Mouse (Mus musculus): ENCODE data around the gene Papss2. TPM values are rescaled to one million over a fixed set of nuclear protein-coding genes. Genes with fewer than 3 reads are reported as not detected.

Papss2 gene
- polyA plus RNA-seq, 1 experiment from 2014 or later = 1.9 TPM

GRCm38 (mm10) chr19:32604563-32605252 lies 9.1 kb downstream of the Papss2 start:
- H3K27ac ChIP-seq (ENCODE audit: low read depth, low read length) = no peak overlapping the region
- H3K4me3 ChIP-seq (ENCODE audit: low read depth, low read length) = no peak overlapping the region
- no peak overlapping the region for H3K9ac ChIP-seq (ENCODE audit: low read length)
- no peak for ATAC-seq (replicated peaks; ENCODE audit: low FRiP score)
- WGBS = 84% methylated on average over 6 of the region's 6 CpGs
- no peaks in the 10 kb centered on the region for H3K36me3 ChIP-seq (ENCODE audit: control insufficient read depth, insufficient read depth, low read length)
- H3K4me2 ChIP-seq (ENCODE audit: low read depth, low read length, severe bottlenecking) = no peak overlapping the region
- H3K9me3 ChIP-seq (ENCODE audit: control insufficient read depth, low read length) = no peaks in the 10 kb centered on the region
- H3K4me1 ChIP-seq (replicated peaks; ENCODE audit: control insufficient read depth, insufficient read depth, low read length) = no peaks in the 10 kb centered on the region; the same call in 1 of the 2 replicates
- DNase-seq (ENCODE audit: low spot score) = no peak
- H3K27me3 ChIP-seq (ENCODE audit: control insufficient read depth, insufficient read depth, low read length) = no peaks in the 10 kb centered on the region

- H3K4me2 ChIP-seq (ENCODE audit: low read depth, low read length, severe bottlenecking) = no peak overlapping the region
- no peaks in the 10 kb centered on the region; the same call in 1 of the 2 replicates for H3K4me1 ChIP-seq (replicated peaks; ENCODE audit: control insufficient read depth, insufficient read depth, low read length)
- no peak overlapping the region for H3K27ac ChIP-seq (ENCODE audit: low read depth, low read length)
- no peaks in the 10 kb centered on the region for H3K27me3 ChIP-seq (ENCODE audit: control insufficient read depth, insufficient read depth, low read length)
- DNase-seq (ENCODE audit: low spot score) (no peak), ATAC-seq (replicated peaks; ENCODE audit: low FRiP score) (no peak)
- 80% methylated on average over 4 of the region's 4 CpGs for WGBS
- no peak overlapping the region for H3K9ac ChIP-seq (ENCODE audit: low read length)
- H3K4me3 ChIP-seq (ENCODE audit: low read depth, low read length) = no peak overlapping the region
- H3K9me3 ChIP-seq (ENCODE audit: control insufficient read depth, low read length) = no peaks in the 10 kb centered on the region
- no peaks in the 10 kb centered on the region for H3K36me3 ChIP-seq (ENCODE audit: control insufficient read depth, insufficient read depth, low read length)
Observed at GRCm38 (mm10) chr19:32606227-32606827, 10.7 kb downstream of the Papss2 start.

GRCm38 (mm10) chr19:32607036-32607435 lies 11.4 kb downstream of the Papss2 start:
- no peak overlapping the region for H3K4me3 ChIP-seq (ENCODE audit: low read depth, low read length)
- no peaks in the 10 kb centered on the region for H3K9me3 ChIP-seq (ENCODE audit: control insufficient read depth, low read length)
- ATAC-seq (replicated peaks; ENCODE audit: low FRiP score) (no peak), DNase-seq (ENCODE audit: low spot score) (no peak)
- H3K9ac ChIP-seq (ENCODE audit: low read length) = no peak overlapping the region
- 85% methylated on average over 8 of the region's 8 CpGs for WGBS
- H3K4me2 ChIP-seq (ENCODE audit: low read depth, low read length, severe bottlenecking) = no peak overlapping the region
- no peaks in the 10 kb centered on the region for H3K36me3 ChIP-seq (ENCODE audit: control insufficient read depth, insufficient read depth, low read length)
- H3K27ac ChIP-seq (ENCODE audit: low read depth, low read length) = no peak overlapping the region
- H3K27me3 ChIP-seq (ENCODE audit: control insufficient read depth, insufficient read depth, low read length) = no peaks in the 10 kb centered on the region
- H3K4me1 ChIP-seq (replicated peaks; ENCODE audit: control insufficient read depth, insufficient read depth, low read length) = no peaks in the 10 kb centered on the region

GRCm38 (mm10) chr19:32611386-32612092 lies 15.9 kb downstream of the Papss2 start:
- WGBS = 90% methylated on average over 9 of the region's 9 CpGs

GRCm38 (mm10) chr19:32614046-32614771 lies 18.6 kb downstream of the Papss2 start:
- 83% methylated on average over 12 of the region's 12 CpGs for WGBS
- DNase-seq (ENCODE audit: low spot score) (no peak), ATAC-seq (replicated peaks; ENCODE audit: low FRiP score) (no peak)
- no peaks in the 10 kb centered on the region for H3K9me3 ChIP-seq (ENCODE audit: control insufficient read depth, low read length)
- no peak overlapping the region for H3K4me3 ChIP-seq (ENCODE audit: low read depth, low read length)
- H3K4me1 ChIP-seq (replicated peaks; ENCODE audit: control insufficient read depth, insufficient read depth, low read length) = no peaks in the 10 kb centered on the region
- no peaks in the 10 kb centered on the region for H3K36me3 ChIP-seq (ENCODE audit: control insufficient read depth, insufficient read depth, low read length)
- H3K9ac ChIP-seq (ENCODE audit: low read length) = no peak overlapping the region
- no peak overlapping the region for H3K4me2 ChIP-seq (ENCODE audit: low read depth, low read length, severe bottlenecking)
- no peak overlapping the region for H3K27ac ChIP-seq (ENCODE audit: low read depth, low read length)
- H3K27me3 ChIP-seq (ENCODE audit: control insufficient read depth, insufficient read depth, low read length) = no peaks in the 10 kb centered on the region

More at GRCm38 (mm10) chr19:32611386-32612092, 15.9 kb downstream of the Papss2 start:
- H3K27me3 ChIP-seq (ENCODE audit: control insufficient read depth, insufficient read depth, low read length) = no peaks in the 10 kb centered on the region
- H3K9ac ChIP-seq (ENCODE audit: low read length) = no peak overlapping the region
- H3K4me3 ChIP-seq (ENCODE audit: low read depth, low read length) = no peak overlapping the region
- ATAC-seq (replicated peaks; ENCODE audit: low FRiP score) = no peak
- H3K9me3 ChIP-seq (ENCODE audit: control insufficient read depth, low read length) = no peaks in the 10 kb centered on the region
- H3K36me3 ChIP-seq (ENCODE audit: control insufficient read depth, insufficient read depth, low read length) = no peaks in the 10 kb centered on the region
- DNase-seq (ENCODE audit: low spot score) = no peak
- no peak overlapping the region for H3K4me2 ChIP-seq (ENCODE audit: low read depth, low read length, severe bottlenecking)
- H3K27ac ChIP-seq (ENCODE audit: low read depth, low read length) = no peak overlapping the region
- H3K4me1 ChIP-seq (replicated peaks; ENCODE audit: control insufficient read depth, insufficient read depth, low read length) = no peaks in the 10 kb centered on the region

GRCm38 (mm10) chr19:32614772-32615099 lies 19.1 kb downstream of the Papss2 start:
- no peak overlapping the region for H3K4me3 ChIP-seq (ENCODE audit: low read depth, low read length)
- ATAC-seq (replicated peaks; ENCODE audit: low FRiP score) (no peak), DNase-seq (ENCODE audit: low spot score) (no peak)
- no peaks in the 10 kb centered on the region for H3K27me3 ChIP-seq (ENCODE audit: control insufficient read depth, insufficient read depth, low read length)
- H3K9ac ChIP-seq (ENCODE audit: low read length) = no peak overlapping the region
- no peak overlapping the region for H3K4me2 ChIP-seq (ENCODE audit: low read depth, low read length, severe bottlenecking)
- no peaks in the 10 kb centered on the region for H3K36me3 ChIP-seq (ENCODE audit: control insufficient read depth, insufficient read depth, low read length)
- H3K9me3 ChIP-seq (ENCODE audit: control insufficient read depth, low read length) = no peaks in the 10 kb centered on the region
- WGBS = 74% methylated on average over 2 of the region's 2 CpGs
- no peak overlapping the region for H3K27ac ChIP-seq (ENCODE audit: low read depth, low read length)
- H3K4me1 ChIP-seq (replicated peaks; ENCODE audit: control insufficient read depth, insufficient read depth, low read length) = no peaks in the 10 kb centered on the region

- Histone ChIP-seq H3K27me3 (ENCODE audit: control insufficient read depth, insufficient read depth, low read length) (no peaks in the 10 kb centered on the region), H3K4me2 (ENCODE audit: low read depth, low read length, severe bottlenecking) (no peak overlapping the region), H3K4me3 (ENCODE audit: low read depth, low read length) (no peak overlapping the region), H3K27ac (ENCODE audit: low read depth, low read length) (no peak overlapping the region), H3K4me1 (replicated peaks; ENCODE audit: control insufficient read depth, insufficient read depth, low read length) (no peaks in the 10 kb centered on the region), H3K9me3 (ENCODE audit: control insufficient read depth, low read length) (no peaks in the 10 kb centered on the region), H3K36me3 (ENCODE audit: control insufficient read depth, insufficient read depth, low read length) (no peaks in the 10 kb centered on the region), H3K9ac (ENCODE audit: low read length) (no peak overlapping the region)
- ATAC-seq (replicated peaks; ENCODE audit: low FRiP score) (no peak), DNase-seq (ENCODE audit: low spot score) (no peak)
- WGBS = 92% methylated on average over 7 of the region's 7 CpGs
Observed at GRCm38 (mm10) chr19:32616646-32617045, 21.1 kb downstream of the Papss2 start.

- Histone ChIP-seq H3K27me3 (ENCODE audit: control insufficient read depth, insufficient read depth, low read length) (no peaks in the 10 kb centered on the region), H3K9me3 (ENCODE audit: control insufficient read depth, low read length) (no peaks in the 10 kb centered on the region), H3K4me3 (ENCODE audit: low read depth, low read length) (no peak overlapping the region), H3K9ac (ENCODE audit: low read length) (no peak overlapping the region), H3K4me1 (replicated peaks; ENCODE audit: control insufficient read depth, insufficient read depth, low read length) (no peaks in the 10 kb centered on the region), H3K4me2 (ENCODE audit: low read depth, low read length, severe bottlenecking) (no peak overlapping the region), H3K36me3 (ENCODE audit: control insufficient read depth, insufficient read depth, low read length) (no peaks in the 10 kb centered on the region), H3K27ac (ENCODE audit: low read depth, low read length) (no peak overlapping the region)
- no peak for ATAC-seq (replicated peaks; ENCODE audit: low FRiP score)
- no peak for DNase-seq (ENCODE audit: low spot score)
- WGBS = 83% methylated on average over 2 of the region's 2 CpGs
Observed at GRCm38 (mm10) chr19:32619739-32620138, 24.1 kb downstream of the Papss2 start.

Data from forebrain, embryonic 11.5 days (tissue).